Mouse (Mus musculus) CD4-positive, CD25-positive, alpha-beta regulatory T cell (primary cell): ENCODE data around the gene Kctd20. TPM values are rescaled to one million over a fixed set of nuclear protein-coding genes. Genes with fewer than 3 reads are reported as not detected.

Experiments
- polyA plus RNA-seq: library from polyadenylated mRNA; unstranded; fragments of 100-300 nt; shearing (Covaris generic); gene quantifications from one replicate; pipeline ENCODE4 v1.2.1, GENCODE M21; 2017

Kctd20 gene
- polyA plus RNA-seq, result 76.3 TPM

DNA sequence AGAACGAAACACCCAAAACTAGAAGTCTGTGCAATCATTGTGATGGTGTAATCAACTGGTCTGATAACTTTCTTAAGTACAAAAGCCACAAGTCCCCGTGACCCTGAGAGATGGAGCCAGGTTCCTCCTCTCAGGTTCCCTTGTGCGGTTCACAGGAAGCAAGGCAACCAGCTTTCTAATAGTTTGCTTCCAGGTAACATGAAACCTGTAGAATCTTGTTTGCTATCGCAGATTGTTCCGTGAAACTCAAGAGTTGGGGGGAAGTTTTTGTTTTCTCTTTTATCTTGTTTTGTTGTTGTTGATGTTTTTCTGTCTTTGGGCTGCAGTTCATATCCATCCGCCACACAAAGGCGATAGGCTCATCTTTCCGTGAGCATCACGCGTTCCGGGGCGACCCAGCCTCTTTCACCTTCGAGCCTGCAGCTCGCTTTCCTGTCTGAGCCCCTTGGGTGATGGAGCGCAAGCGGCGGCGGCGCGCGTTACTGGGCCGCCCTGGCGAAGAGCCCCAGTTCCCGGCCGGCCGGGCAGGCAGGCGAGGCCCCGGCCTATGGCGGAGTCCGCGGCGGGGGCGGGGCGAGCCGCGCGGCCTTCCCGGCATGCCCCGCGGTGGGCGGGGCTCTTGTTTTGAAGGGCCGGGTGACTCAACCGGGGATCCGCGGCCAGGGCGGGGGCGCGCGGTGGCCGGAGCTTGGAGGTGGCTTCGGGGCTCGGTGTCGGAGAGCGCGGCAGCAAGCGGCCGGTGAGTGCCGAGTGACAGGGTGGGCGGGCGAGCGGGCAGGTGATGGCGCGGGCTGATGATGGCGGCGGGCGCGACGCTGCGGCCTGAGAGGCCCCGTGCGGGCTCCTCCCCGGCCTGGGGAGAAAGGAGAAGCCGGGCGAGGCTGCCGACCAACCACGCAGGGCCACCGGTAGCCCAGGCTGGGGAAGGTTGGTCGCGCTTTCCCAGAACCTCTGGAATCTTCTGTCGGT lies at the start of gene Kctd20:
Kctd20 (plus strand) TSS at position 120 of the 969 bp plus-strand sequence.

DNA sequence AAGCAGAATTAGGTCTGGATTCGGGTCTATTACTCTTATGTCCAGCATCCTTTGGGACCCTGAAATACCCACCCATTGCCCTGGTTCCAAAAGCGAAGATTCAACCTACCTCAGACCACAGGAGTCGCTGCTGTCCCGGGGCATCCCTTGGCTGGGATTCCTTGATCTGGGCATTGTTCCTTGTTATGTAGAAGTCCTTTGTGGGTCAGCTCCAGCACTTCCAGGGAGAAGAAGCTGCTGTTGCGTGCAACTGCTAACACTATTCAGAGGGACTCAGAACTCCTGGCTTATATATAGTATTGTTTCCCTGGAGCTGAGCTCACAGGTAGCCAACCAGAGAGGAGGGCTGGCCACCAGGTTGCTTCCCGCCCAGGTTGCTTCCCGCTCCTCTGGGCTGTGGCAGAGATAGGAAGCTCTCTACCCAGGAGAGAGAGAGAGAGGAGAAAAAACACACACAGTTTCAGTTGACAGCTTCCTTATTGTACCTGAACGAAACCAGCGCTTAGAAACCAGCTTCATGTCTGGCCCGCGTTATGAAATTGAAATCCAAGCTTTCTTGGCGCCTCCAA lies 36.6 kb upstream of the Kctd20 start, which contains the start of gene 4930539E08Rik:
4930539E08Rik (minus strand) TSS at position 265 of the 569 bp plus-strand sequence.

DNA sequence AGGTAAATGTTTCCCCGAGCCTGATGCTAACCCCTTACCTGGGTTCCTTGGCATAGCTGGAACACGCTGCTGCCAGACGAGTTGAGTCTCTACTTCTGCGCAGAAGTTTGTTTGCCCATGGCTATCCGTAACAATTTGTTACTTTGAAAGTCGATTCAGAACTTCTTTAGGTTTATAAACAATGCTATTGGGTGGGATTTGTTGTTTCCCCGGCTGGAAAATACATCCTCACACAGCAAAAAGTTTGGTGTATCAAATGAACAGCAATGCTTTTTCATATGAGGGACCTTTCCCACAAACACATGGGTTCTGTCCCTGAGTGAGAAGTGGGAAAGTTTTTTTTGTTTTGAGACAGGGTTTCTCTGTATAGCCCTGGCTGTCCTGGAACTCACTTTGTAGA lies 8.0 kb upstream of the Kctd20 start, which contains the start of gene Pxt1:
Pxt1 (minus strand) TSS at position 101 of the 400 bp plus-strand sequence.

DNA sequence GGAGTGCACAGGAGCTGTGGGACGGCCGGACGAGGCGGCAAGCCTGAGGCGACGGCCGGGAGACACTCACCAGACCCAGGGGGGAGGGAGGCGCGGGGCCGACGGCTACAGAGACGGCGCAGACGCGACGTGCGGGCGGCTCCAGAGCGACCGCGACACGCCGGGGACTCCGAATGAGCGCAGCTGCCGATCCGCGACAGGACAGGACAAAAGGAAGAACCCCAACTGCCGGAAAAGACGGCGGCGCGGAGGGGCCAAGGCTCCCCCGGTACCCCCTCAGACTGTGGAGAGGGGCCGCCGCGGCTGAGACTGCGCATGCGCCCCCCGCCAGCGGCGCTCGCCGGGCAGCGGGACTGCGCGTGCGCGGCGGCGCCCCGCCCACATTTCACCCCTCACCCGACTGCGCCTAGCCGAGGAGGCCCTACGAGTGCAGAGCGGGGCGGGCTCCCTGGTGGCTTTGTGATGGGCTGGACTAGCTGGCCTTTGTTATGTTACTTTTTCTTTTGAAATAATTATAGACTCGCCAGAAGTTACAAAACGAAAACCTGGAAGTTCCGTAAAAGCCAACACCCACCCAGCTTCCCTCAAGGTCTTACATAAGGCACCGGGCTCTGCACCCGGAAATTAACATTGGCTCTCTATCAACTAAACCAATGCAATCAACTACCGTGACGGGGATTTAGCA lies 56.0 kb downstream of the Kctd20 start, which contains the start of gene Stk38:
Stk38 (minus strand) TSS at position 355 of the 685 bp plus-strand sequence.

Other genes starting within 250 kb of the Kctd20 start
- gene AC170998.1, start 225.9 kb upstream of the Kctd20 start, polyA plus RNA-seq, result 5.7 TPM
- gene Mapk13, start 182.7 kb upstream of the Kctd20 start, polyA plus RNA-seq, result not detected
- gene Brpf3, start 150.9 kb upstream of the Kctd20 start, polyA plus RNA-seq, result 12.3 TPM
- gene Pnpla1, start 93.5 kb upstream of the Kctd20 start, polyA plus RNA-seq, result not detected
- gene 4930539E08Rik, start 36.6 kb upstream of the Kctd20 start, polyA plus RNA-seq, result 2.6 TPM
- not detected for gene Pxt1, start 8.1 kb upstream of the Kctd20 start, polyA plus RNA-seq
- gene Stk38, start 56.0 kb downstream of the Kctd20 start, polyA plus RNA-seq, result 351 TPM
- gene Srsf3, start 80.7 kb downstream of the Kctd20 start, polyA plus RNA-seq, result 475 TPM
- 1.1 TPM for gene Cdkn1a, start 139.0 kb downstream of the Kctd20 start, polyA plus RNA-seq
- 0.14 TPM for gene Rab44, start 162.2 kb downstream of the Kctd20 start, polyA plus RNA-seq